Mouse (Mus musculus): ENCODE measurements at regions not wholly inside any gene's neighbourhood (a gene's known extent, or its start where the extent isn't known, plus 50 kb on each side); places are given as distances from the start of the nearest gene placed in this dataset.

GRCm38 (mm10) chr14:76223036-76223650, 112.5 kb downstream of the Nufip1 start:
- TF ChIP-seq CTCF (IDR thresholded peaks at IDR 0.05) = no peak
- intact Hi-C loops (cut with DNase I) = no loop called here
- DNase-seq (ENCODE audit: extremely low spot score in 1 of 2, low spot score in 2 of 2) = no peak
- Histone ChIP-seq H3K27ac (no peak overlapping the region), H3K4me3 (no peak overlapping the region)

- no peak overlapping the region for H3K4me3 ChIP-seq
- DNase-seq (ENCODE audit: extremely low spot score in 1 of 2, low spot score in 2 of 2) = no peak
- intact Hi-C loops (cut with DNase I) = no loop called here
- TF ChIP-seq CTCF (IDR thresholded peaks at IDR 0.05) = no peak
- no peak overlapping the region for H3K27ac ChIP-seq
These were observed 113.2 kb downstream of the Nufip1 start for GRCm38 (mm10) chr14:76223903-76224302.

DNA sequence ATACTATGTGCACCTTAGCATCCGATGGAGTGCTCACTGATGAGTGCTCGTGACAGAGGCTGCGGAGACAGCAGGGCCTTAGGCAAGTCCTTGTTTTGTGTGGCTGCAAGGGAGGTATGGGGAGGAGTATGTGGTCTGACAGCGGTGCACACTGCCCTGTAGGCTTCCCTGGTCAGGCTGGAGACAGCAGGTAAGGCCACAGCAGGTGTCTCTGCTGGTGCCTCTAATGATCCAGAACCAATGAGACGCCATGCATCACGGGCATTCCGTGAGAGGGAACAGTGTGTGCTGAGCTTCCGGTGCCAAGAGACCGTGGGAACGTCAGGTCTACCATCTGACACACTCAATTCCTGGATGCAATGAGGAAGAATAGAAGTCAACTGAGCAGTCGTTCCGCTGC, 114.8 kb downstream of the Nufip1 start:
- Histone ChIP-seq H3K4me3 (no peak overlapping the region), H3K27ac (no peak overlapping the region)
- no peak for TF ChIP-seq CTCF (IDR thresholded peaks at IDR 0.05)
- intact Hi-C loops (cut with DNase I) = no loop called here
- DNase-seq (ENCODE audit: extremely low spot score in 1 of 2, low spot score in 2 of 2) = no peak

- no peak for TF ChIP-seq CTCF (IDR thresholded peaks at IDR 0.05)
- Histone ChIP-seq H3K27ac (no peak overlapping the region), H3K4me3 (no peak overlapping the region)
- DNase-seq (ENCODE audit: extremely low spot score in 1 of 2, low spot score in 2 of 2) = no peak
- intact Hi-C loops (cut with DNase I) = no loop called here
These were observed 116.1 kb downstream of the Nufip1 start for GRCm38 (mm10) chr14:76226621-76227297.

- no peak for DNase-seq (ENCODE audit: extremely low spot score in 1 of 2, low spot score in 2 of 2)
- Histone ChIP-seq H3K4me3 (no peak overlapping the region), H3K27ac (no peak overlapping the region)
- no peak for TF ChIP-seq CTCF (IDR thresholded peaks at IDR 0.05)
- intact Hi-C loops (cut with DNase I) = no loop called here
These were observed 118.4 kb downstream of the Nufip1 start for GRCm38 (mm10) chr14:76228968-76229555.

DNA sequence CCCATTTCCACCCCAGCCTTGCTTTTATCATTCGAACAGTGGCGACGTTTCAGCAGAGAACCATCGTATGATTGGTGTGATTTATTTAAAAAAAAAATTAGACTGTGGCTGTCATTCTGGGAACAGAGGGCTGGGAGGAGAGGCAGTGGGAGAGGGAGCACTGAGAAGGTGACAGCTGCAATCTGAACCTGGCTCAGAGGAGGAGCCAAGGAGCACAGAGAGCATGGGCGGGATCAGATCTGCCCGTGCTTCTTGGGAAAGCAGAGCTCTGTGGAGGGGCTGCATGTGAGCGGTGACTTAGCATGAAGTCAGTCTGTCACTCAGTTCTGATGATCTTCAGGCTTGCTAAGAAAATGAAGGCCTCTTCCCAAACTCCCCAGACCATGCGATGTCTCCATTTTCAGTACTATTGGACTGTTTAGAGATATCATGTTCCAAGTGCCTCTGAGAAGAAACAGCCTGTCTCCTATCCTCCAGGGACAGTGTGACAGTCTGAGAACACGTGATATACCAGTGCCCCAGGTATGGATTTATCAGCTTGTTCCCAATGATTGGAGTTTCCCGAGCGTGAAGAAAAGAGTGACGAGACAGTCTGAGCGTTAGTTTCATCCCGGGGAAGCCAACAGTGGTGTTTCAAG, 129.3 kb downstream of the Nufip1 start:
- H3K27ac ChIP-seq = no peak overlapping the region
- H3K4me3 ChIP-seq = no peak overlapping the region
- no peak for DNase-seq (ENCODE audit: extremely low spot score in 1 of 2, low spot score in 2 of 2)
- intact Hi-C loops (cut with DNase I) = no loop called here
- no peak for TF ChIP-seq CTCF (IDR thresholded peaks at IDR 0.05)

DNA sequence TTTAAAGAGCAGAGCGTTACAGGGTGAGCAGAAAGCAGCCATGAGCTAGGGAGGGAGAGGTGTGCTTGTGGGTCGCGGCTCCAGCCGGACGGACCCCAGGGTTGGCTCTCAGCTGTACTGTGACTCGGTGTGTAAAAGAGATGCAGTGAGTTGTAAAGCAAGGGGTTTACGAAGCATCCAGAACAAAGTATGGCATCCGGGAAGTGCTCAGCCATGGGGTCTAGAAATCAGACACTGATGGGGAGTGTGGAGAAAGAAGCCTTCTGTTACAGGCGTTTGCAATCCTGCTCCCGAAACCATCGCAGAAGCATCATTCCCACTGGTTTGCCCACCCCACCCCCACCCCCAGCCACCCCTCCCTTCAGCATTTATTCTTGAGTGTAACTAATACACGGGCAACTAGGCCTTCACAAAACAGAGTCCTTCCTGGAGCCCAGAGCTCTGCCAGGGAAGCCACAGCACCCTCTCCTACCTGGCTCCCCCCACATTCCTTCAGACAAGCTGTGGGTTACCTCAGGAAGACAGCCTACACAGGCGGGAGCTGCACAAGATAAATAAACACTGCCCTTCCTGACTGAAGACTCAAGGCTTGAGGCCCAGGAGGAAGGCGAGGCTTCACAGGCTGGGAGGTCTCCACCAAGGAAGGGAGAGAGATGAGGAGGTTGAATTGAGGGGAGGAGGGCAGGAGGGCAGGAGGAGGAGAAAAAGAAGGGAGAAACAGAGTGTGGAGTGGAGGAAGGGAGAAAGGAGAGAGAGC, 133.1 kb downstream of the Nufip1 start:
- Histone ChIP-seq H3K4me3 (no peak overlapping the region), H3K27ac (no peak overlapping the region)
- no peak for TF ChIP-seq CTCF (IDR thresholded peaks at IDR 0.05)
- intact Hi-C loops (cut with DNase I) = no loop called here
- no peak for DNase-seq (ENCODE audit: extremely low spot score in 1 of 2, low spot score in 2 of 2)

GRCm38 (mm10) chr14:76244338-76245062, 133.8 kb downstream of the Nufip1 start:
- TF ChIP-seq CTCF (IDR thresholded peaks at IDR 0.05) = no peak
- intact Hi-C loops (cut with DNase I) = no loop called here
- no peak for DNase-seq (ENCODE audit: extremely low spot score in 1 of 2, low spot score in 2 of 2)
- no peak overlapping the region for H3K27ac ChIP-seq
- no peak overlapping the region for H3K4me3 ChIP-seq

DNA sequence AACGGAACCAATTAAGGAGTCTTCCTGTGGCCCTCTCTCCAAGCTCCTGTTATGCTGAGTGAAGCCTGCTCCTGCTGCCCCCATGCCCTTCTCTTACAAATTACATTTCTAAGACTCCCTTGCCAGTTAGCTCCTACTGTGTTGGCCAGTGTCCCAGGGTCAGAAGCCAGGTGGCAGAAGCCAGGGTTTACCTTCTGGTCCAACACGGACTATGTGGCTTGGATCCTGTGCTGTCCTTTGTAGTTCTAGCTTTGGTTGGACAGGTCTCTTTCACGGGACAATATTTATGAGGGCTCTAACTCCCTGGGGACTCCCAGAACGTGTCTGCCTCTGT, 134.3 kb downstream of the Nufip1 start:
- Histone ChIP-seq H3K4me3 (no peak overlapping the region), H3K27ac (no peak overlapping the region)
- no peak for TF ChIP-seq CTCF (IDR thresholded peaks at IDR 0.05)
- intact Hi-C loops (cut with DNase I) = no loop called here
- no peak for DNase-seq (ENCODE audit: extremely low spot score in 1 of 2, low spot score in 2 of 2)

DNA sequence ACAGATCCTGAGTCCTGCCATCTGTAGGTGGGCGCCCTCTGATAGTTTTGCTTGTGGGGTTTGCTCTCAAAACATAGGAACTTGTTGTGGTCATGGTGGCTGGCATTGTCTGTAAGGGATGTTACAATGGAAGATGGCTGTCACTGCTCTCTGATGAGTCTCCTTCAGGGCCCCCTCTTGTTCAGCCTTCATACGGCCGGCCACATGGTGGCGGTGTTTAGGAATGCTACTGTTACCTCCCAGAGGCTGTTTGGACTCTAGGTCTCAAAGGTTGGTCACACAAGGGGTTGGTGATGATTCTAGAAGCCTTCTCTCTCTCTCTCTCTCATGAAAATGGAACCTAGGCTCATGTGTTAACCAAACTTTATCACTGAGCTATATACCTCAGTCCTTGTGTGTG, 137.0 kb downstream of the Nufip1 start:
- intact Hi-C loops (cut with DNase I) = no loop called here
- Histone ChIP-seq H3K4me3 (no peak overlapping the region), H3K27ac (no peak overlapping the region)
- DNase-seq (ENCODE audit: extremely low spot score in 1 of 2, low spot score in 2 of 2) = no peak
- TF ChIP-seq CTCF (IDR thresholded peaks at IDR 0.05) = peak; percentile 31; the same call in 1 of the 2 replicates

DNA sequence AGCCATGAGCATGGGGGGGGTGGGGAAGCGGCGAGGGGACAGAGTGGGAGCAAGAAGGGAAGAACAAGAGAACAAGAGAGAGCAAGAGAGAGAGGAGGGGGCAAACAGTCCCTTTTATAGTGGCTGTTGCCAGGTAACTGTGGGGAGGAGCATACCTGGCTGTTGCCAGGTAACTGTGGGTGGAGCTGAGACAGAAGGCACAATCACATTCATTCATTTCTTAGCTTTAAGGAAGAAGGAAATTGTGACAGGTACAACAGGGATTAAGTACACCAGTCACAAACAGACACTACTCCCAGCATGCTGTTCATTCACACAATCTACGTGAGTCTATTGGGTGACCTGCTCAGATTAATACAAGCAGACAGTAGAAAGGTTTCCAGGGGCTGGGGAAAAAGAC, 143.2 kb downstream of the Nufip1 start:
- no peak for TF ChIP-seq CTCF (IDR thresholded peaks at IDR 0.05)
- H3K4me3 ChIP-seq = no peak overlapping the region
- no peak for DNase-seq (ENCODE audit: extremely low spot score in 1 of 2, low spot score in 2 of 2)
- H3K27ac ChIP-seq = no peak overlapping the region
- intact Hi-C loops (cut with DNase I) = no loop called here

Data from left cerebral cortex, adult 2 months (tissue).